Mouse (Mus musculus): ENCODE results near the gene Raly. TPM values are rescaled to one million over a fixed set of nuclear protein-coding genes. Genes with fewer than 3 reads are reported as not detected.
A peak's percentile ranks its signal among the peaks of the same experiment; 100 is the strongest.

The Raly gene
- polyA plus RNA-seq, 1 experiment from 2014 or later: 41.0 TPM

- H3K4me2 ChIP-seq (replicated peaks): no peak overlapping the region
- H3K9me3 ChIP-seq (ENCODE audit: control insufficient read depth, low read length): no peaks in the 10 kb centered on the region
- H3K4me1 ChIP-seq (replicated peaks; ENCODE audit: control insufficient read depth, insufficient read depth, low read length): peaks cover 10% of the 10 kb centered on the region; the same call in 1 of the 2 replicates
- H3K9ac ChIP-seq: no peak overlapping the region
- DNase-seq (ENCODE audit: low spot score): no peak
- no peak overlapping the region for H3K27ac ChIP-seq
- 83% methylated on average over 3 of the region's 3 CpGs for whole genome bisulfite sequencing
- no peak for ATAC-seq (ENCODE audit: low FRiP score)
- no peak overlapping the region for H3K4me3 ChIP-seq (replicated peaks; ENCODE audit: low read length)
- H3K27me3 ChIP-seq (ENCODE audit: control insufficient read depth, insufficient read depth, low read length): no peaks in the 10 kb centered on the region
- H3K36me3 ChIP-seq (replicated peaks; ENCODE audit: control insufficient read depth, insufficient read depth): no peaks in the 10 kb centered on the region
Observed at GRCm38 (mm10) chr2:154779648-154780047, 11.2 kb upstream of the Raly start.

GRCm38 (mm10) chr2:154782361-154782760 is 8.5 kb upstream of the Raly start:
- Histone ChIP-seq H3K27ac (no peak overlapping the region), H3K9me3 (ENCODE audit: control insufficient read depth, low read length) (no peaks in the 10 kb centered on the region), H3K9ac (no peak overlapping the region), H3K36me3 (replicated peaks; ENCODE audit: control insufficient read depth, insufficient read depth) (no peaks in the 10 kb centered on the region), H3K4me1 (replicated peaks; ENCODE audit: control insufficient read depth, insufficient read depth, low read length) (peaks cover 27% of the 10 kb centered on the region; the same call in 1 of the 2 replicates), H3K4me3 (replicated peaks; ENCODE audit: low read length) (no peak overlapping the region), H3K27me3 (ENCODE audit: control insufficient read depth, insufficient read depth, low read length) (no peaks in the 10 kb centered on the region), H3K4me2 (replicated peaks) (no peak overlapping the region)
- ATAC-seq (ENCODE audit: low FRiP score): no peak
- DNase-seq (ENCODE audit: low spot score): no peak
- WGBS: 75% methylated on average over 4 of the region's 4 CpGs

GRCm38 (mm10) chr2:154782856-154783650 is 7.8 kb upstream of the Raly start:
- no peak overlapping the region for H3K4me2 ChIP-seq (replicated peaks)
- peaks cover 27% of the 10 kb centered on the region; the same call in 1 of the 2 replicates for H3K4me1 ChIP-seq (replicated peaks; ENCODE audit: control insufficient read depth, insufficient read depth, low read length)
- no peak for ATAC-seq (ENCODE audit: low FRiP score)
- H3K9me3 ChIP-seq (ENCODE audit: control insufficient read depth, low read length): no peaks in the 10 kb centered on the region
- H3K36me3 ChIP-seq (replicated peaks; ENCODE audit: control insufficient read depth, insufficient read depth): no peaks in the 10 kb centered on the region
- 45% methylated on average over 17 of the region's 17 CpGs for WGBS
- H3K27me3 ChIP-seq (ENCODE audit: control insufficient read depth, insufficient read depth, low read length): no peaks in the 10 kb centered on the region
- DNase-seq (ENCODE audit: low spot score): no peak
- H3K27ac ChIP-seq: no peak overlapping the region
- H3K9ac ChIP-seq: no peak overlapping the region
- H3K4me3 ChIP-seq (replicated peaks; ENCODE audit: low read length): no peak overlapping the region

GRCm38 (mm10) chr2:154785284-154785683 is 5.6 kb upstream of the Raly start:
- Histone ChIP-seq H3K4me2 (replicated peaks) (no peak overlapping the region), H3K4me1 (replicated peaks; ENCODE audit: control insufficient read depth, insufficient read depth, low read length) (peaks cover 30% of the 10 kb centered on the region; the same call in 1 of the 2 replicates), H3K4me3 (replicated peaks; ENCODE audit: low read length) (no peak overlapping the region), H3K9ac (no peak overlapping the region), H3K9me3 (ENCODE audit: control insufficient read depth, low read length) (no peaks in the 10 kb centered on the region), H3K27ac (no peak overlapping the region), H3K27me3 (ENCODE audit: control insufficient read depth, insufficient read depth, low read length) (no peaks in the 10 kb centered on the region), H3K36me3 (replicated peaks; ENCODE audit: control insufficient read depth, insufficient read depth) (no peaks in the 10 kb centered on the region)
- ATAC-seq (ENCODE audit: low FRiP score) (peak; percentile 34; the same call in 1 of the 2 replicates), DNase-seq (ENCODE audit: low spot score) (no peak)
- WGBS: 56% methylated on average over 3 of the region's 3 CpGs

- H3K9ac ChIP-seq: no peak overlapping the region
- no peak overlapping the region for H3K4me2 ChIP-seq (replicated peaks)
- H3K36me3 ChIP-seq (replicated peaks; ENCODE audit: control insufficient read depth, insufficient read depth): no peaks in the 10 kb centered on the region
- no peak overlapping the region for H3K27ac ChIP-seq
- H3K9me3 ChIP-seq (ENCODE audit: control insufficient read depth, low read length): no peaks in the 10 kb centered on the region
- peaks cover 30% of the 10 kb centered on the region; the same call in 1 of the 2 replicates for H3K4me1 ChIP-seq (replicated peaks; ENCODE audit: control insufficient read depth, insufficient read depth, low read length)
- WGBS: 50% methylated on average over 3 of the region's 3 CpGs
- DNase-seq (ENCODE audit: low spot score) (no peak), ATAC-seq (ENCODE audit: low FRiP score) (no peak)
- H3K4me3 ChIP-seq (replicated peaks; ENCODE audit: low read length): no peak overlapping the region
- no peaks in the 10 kb centered on the region for H3K27me3 ChIP-seq (ENCODE audit: control insufficient read depth, insufficient read depth, low read length)
Observed at GRCm38 (mm10) chr2:154786187-154786586, 4.7 kb upstream of the Raly start.

GRCm38 (mm10) chr2:154786776-154787175 is 4.1 kb upstream of the Raly start:
- H3K9ac ChIP-seq: no peak overlapping the region
- H3K27ac ChIP-seq: no peak overlapping the region
- no peak for DNase-seq (ENCODE audit: low spot score)
- no peaks in the 10 kb centered on the region for H3K36me3 ChIP-seq (replicated peaks; ENCODE audit: control insufficient read depth, insufficient read depth)
- WGBS: 78% methylated on average over 11 of the region's 11 CpGs
- no peak for ATAC-seq (ENCODE audit: low FRiP score)
- H3K27me3 ChIP-seq (ENCODE audit: control insufficient read depth, insufficient read depth, low read length): no peaks in the 10 kb centered on the region
- H3K4me3 ChIP-seq (replicated peaks; ENCODE audit: low read length): no peak overlapping the region
- H3K4me2 ChIP-seq (replicated peaks): no peak overlapping the region
- H3K4me1 ChIP-seq (replicated peaks; ENCODE audit: control insufficient read depth, insufficient read depth, low read length): peaks cover 30% of the 10 kb centered on the region; the same call in 1 of the 2 replicates
- H3K9me3 ChIP-seq (ENCODE audit: control insufficient read depth, low read length): no peaks in the 10 kb centered on the region

GRCm38 (mm10) chr2:154789381-154789780 is 1.5 kb upstream of the Raly start:
- peaks cover 36% of the 10 kb centered on the region for H3K4me1 ChIP-seq (replicated peaks; ENCODE audit: control insufficient read depth, insufficient read depth, low read length)

GRCm38 (mm10) chr2:154789977-154790655 is 780 bp upstream of the Raly start:
- Histone ChIP-seq H3K4me2 (replicated peaks) (peak overlapping the region; percentile 53), H3K27me3 (ENCODE audit: control insufficient read depth, insufficient read depth, low read length) (no peaks in the 10 kb centered on the region), H3K27ac (peak overlapping the region; percentile 100), H3K9me3 (ENCODE audit: control insufficient read depth, low read length) (no peaks in the 10 kb centered on the region), H3K4me3 (replicated peaks; ENCODE audit: low read length) (peak overlapping the region; percentile 92), H3K36me3 (replicated peaks; ENCODE audit: control insufficient read depth, insufficient read depth) (no peaks in the 10 kb centered on the region), H3K4me1 (replicated peaks; ENCODE audit: control insufficient read depth, insufficient read depth, low read length) (peaks cover 31% of the 10 kb centered on the region), H3K9ac (peak overlapping the region; percentile 17; the same call in 1 of the 2 replicates)
- DNase-seq (ENCODE audit: low spot score) (no peak), ATAC-seq (ENCODE audit: low FRiP score) (no peak)
- 8% methylated on average over 14 of the region's 14 CpGs for WGBS

More at GRCm38 (mm10) chr2:154789381-154789780, 1.5 kb upstream of the Raly start:
- WGBS: 74% methylated on average over 6 of the region's 6 CpGs
- H3K36me3 ChIP-seq (replicated peaks; ENCODE audit: control insufficient read depth, insufficient read depth): no peaks in the 10 kb centered on the region
- no peak for DNase-seq (ENCODE audit: low spot score)
- no peak overlapping the region for H3K4me3 ChIP-seq (replicated peaks; ENCODE audit: low read length)
- H3K27me3 ChIP-seq (ENCODE audit: control insufficient read depth, insufficient read depth, low read length): no peaks in the 10 kb centered on the region
- H3K9ac ChIP-seq: no peak overlapping the region
- no peak for ATAC-seq (ENCODE audit: low FRiP score)
- H3K4me2 ChIP-seq (replicated peaks): no peak overlapping the region
- no peak overlapping the region for H3K27ac ChIP-seq
- no peaks in the 10 kb centered on the region for H3K9me3 ChIP-seq (ENCODE audit: control insufficient read depth, low read length)

All from hindbrain, embryonic 14.5 days (tissue).